In the genomic region with DNA sequence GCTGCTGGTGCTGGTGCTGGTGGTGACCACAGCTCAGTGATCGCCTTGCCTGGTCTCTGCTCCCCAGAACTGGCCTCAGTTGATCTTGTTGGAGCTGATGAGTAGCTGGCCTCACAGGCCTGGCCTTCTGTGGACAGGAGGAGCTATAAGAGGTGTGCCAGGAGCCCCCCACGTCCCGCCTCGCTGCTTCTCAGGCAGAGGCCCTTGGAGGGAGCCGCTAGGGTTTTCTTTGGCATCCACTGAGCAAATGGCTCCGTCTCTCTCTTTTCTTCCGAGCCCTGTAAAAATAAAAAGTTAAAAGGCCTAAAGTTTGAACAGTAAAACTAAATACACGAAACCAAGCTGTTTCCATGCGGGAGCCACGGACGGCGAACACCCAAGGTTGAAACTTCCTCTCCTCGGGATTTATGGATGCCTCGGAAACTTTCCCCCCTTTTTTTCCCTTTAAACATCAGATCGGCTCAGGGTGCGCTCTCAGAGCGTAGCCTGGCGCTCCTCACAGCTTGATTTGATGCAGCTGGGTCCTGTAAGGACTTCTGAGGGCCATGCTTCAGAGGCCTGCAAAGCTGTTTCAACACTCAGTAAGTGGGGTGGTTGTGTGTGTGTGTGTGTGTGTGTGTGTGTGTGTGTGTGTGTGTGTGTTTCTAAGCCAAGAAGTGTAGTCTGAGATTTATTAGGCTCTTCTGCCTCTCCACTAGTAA, we compare ENCODE assay signal across 11 mouse cellular contexts. TPM values are rescaled to one million over a fixed set of nuclear protein-coding genes. Genes with fewer than 3 reads are reported as not detected.
DNase-seq lines count a peak whose midpoint lies in the region; ATAC-seq and TF ChIP-seq lines count a peak whose summit lies in the region.
"Had no signal": no experiment of that assay in that cellular context is flagged by ENCODE, and none has a peak within 500 bp of the region (broad histone marks: within the 10 kb centered on the region; RNA-seq: fewer than 3 reads in every experiment).

No protein-coding gene starts in this region.

- no peak for DNase-seq in heart, adult 9 months (ENCODE audit: low spot score in 2 of 2)
- DNase-seq in kidney, adult 2 months: peak; percentile 53
- DNase-seq in limb, embryonic 14.5 days (ENCODE audit: low spot score): peak; percentile 71
- no peak for DNase-seq in MN1 (ENCODE audit: low spot score)
- no peak for DNase-seq in cerebellum, adult 11 months
- DNase-seq in embryo, embryonic 10 days (ENCODE audit: low spot score): no peak
- DNase-seq: gastrocnemius, postnatal 10 days; right cerebral cortex, adult 18-20 months had no signal

- no peaks in the 10 kb centered on the region for H3K27me3 ChIP-seq in heart, embryonic 14.5 days (ENCODE audit: control insufficient read depth, insufficient read depth, low read length)
- no peaks in the 10 kb centered on the region for H3K27me3 ChIP-seq in embryonic facial prominence, embryonic 13.5 days
- H3K27me3 ChIP-seq in kidney, adult 2 months (replicated peaks; ENCODE audit: control insufficient read depth, insufficient read depth, low read length): no peaks in the 10 kb centered on the region
- no peaks in the 10 kb centered on the region for H3K27me3 ChIP-seq in limb, embryonic 14.5 days (ENCODE audit: control insufficient read depth, insufficient read depth, low read length)
- H3K27me3 ChIP-seq: CH12.LX had no signal

- H3K27ac ChIP-seq in heart, embryonic 14.5 days (replicated peaks in 1 of 2; ENCODE audit: control insufficient read depth in 1 of 2, insufficient read depth in 1 of 2, low read depth in 2 of 2, low read length in 2 of 2): peak overlapping the region; percentile 13 to 64; a peak in 3 of 4 replicates
- peak overlapping the region; percentile 96 for H3K27ac ChIP-seq in embryonic facial prominence, embryonic 13.5 days
- H3K27ac ChIP-seq in kidney, adult 2 months (ENCODE audit: insufficient read depth, low read depth, low read length): no peak overlapping the region
- peak overlapping the region; percentile 88 for H3K27ac ChIP-seq in limb, embryonic 14.5 days (replicated peaks; ENCODE audit: low read depth, low read length)

- no peaks in the 10 kb centered on the region for H3K36me3 ChIP-seq in heart, embryonic 14.5 days (ENCODE audit: control insufficient read depth, insufficient read depth, low read length)
- H3K36me3 ChIP-seq in embryonic facial prominence, embryonic 13.5 days: peaks cover 54% of the 10 kb centered on the region
- no peaks in the 10 kb centered on the region for H3K36me3 ChIP-seq in kidney, adult 2 months (ENCODE audit: control insufficient read depth, insufficient read depth, low read length)
- peaks cover 12% of the 10 kb centered on the region for H3K36me3 ChIP-seq in limb, embryonic 14.5 days (ENCODE audit: control insufficient read depth, insufficient read depth, low read length)

- no peak overlapping the region for H3K4me3 ChIP-seq in heart, embryonic 14.5 days (ENCODE audit: control insufficient read depth in 1 of 2, insufficient read depth in 1 of 2, low read depth in 1 of 2, low read length in 2 of 2)
- H3K4me3 ChIP-seq in embryonic facial prominence, embryonic 13.5 days: no peak overlapping the region
- H3K4me3 ChIP-seq in kidney, adult 2 months (ENCODE audit: insufficient read depth, low read depth, low read length): no peak overlapping the region
- no peak overlapping the region for H3K4me3 ChIP-seq in limb, embryonic 14.5 days (replicated peaks; ENCODE audit: low read length)

- TF ChIP-seq CTCF in kidney, adult 2 months (conservative IDR thresholded peaks at IDR 0.05; ENCODE audit: insufficient read depth, insufficient read length, low read depth, low read length): no peak

- H3K9ac ChIP-seq in heart, embryonic 14.5 days (ENCODE audit: low read length): 0 out of 2 replicates have a peak overlapping the region, but pooled peaks have one; percentile 17
- H3K9ac ChIP-seq in embryonic facial prominence, embryonic 13.5 days: peak overlapping the region; percentile 51; the same call in 1 of the 2 replicates
- peak overlapping the region; percentile 25; the same call in 1 of the 2 replicates for H3K9ac ChIP-seq in limb, embryonic 14.5 days (ENCODE audit: low read depth, low read length, severe bottlenecking)

- peaks cover 8% of the 10 kb centered on the region; the same call in 1 of the 2 replicates for H3K9me3 ChIP-seq in heart, embryonic 14.5 days (ENCODE audit: control insufficient read depth, low read length)
- peaks cover 9% of the 10 kb centered on the region for H3K9me3 ChIP-seq in embryonic facial prominence, embryonic 13.5 days
- peaks cover 6% of the 10 kb centered on the region for H3K9me3 ChIP-seq in limb, embryonic 14.5 days (ENCODE audit: control insufficient read depth, low read length)

- 0 out of 2 replicates have a peak, but pooled peaks have one; percentile 49 for ATAC-seq in heart, embryonic 14.5 days (ENCODE audit: insufficient number of reproducible peaks, insufficient read depth, low FRiP score, low read depth)
- no peak for ATAC-seq in embryonic facial prominence, embryonic 13.5 days (ENCODE audit: insufficient number of reproducible peaks, insufficient read depth, low FRiP score, low TSS enrichment, low read depth)
- ATAC-seq in limb, embryonic 14.5 days (ENCODE audit: low FRiP score, low read depth): peak; percentile 79; the same call in 1 of the 2 replicates

- WGBS in heart, embryonic 14.5 days: 70% methylated on average over 18 of the region's 18 CpGs
- WGBS in embryonic facial prominence, embryonic 13.5 days: 42% methylated on average over 18 of the region's 18 CpGs
- 62% methylated on average over 18 of the region's 18 CpGs for WGBS in kidney, adult 2 months
- 23% methylated on average over 18 of the region's 18 CpGs for WGBS in limb, embryonic 14.5 days

- H3K4me1 ChIP-seq in heart, embryonic 14.5 days (ENCODE audit: control insufficient read depth in 2 of 2, insufficient read depth in 2 of 2, low read length in 2 of 2): peaks cover 16 to 25% of the 10 kb centered on the region in 2 experiments
- peaks cover 46% of the 10 kb centered on the region for H3K4me1 ChIP-seq in embryonic facial prominence, embryonic 13.5 days
- no peaks in the 10 kb centered on the region for H3K4me1 ChIP-seq in kidney, adult 2 months (ENCODE audit: control insufficient read depth, insufficient read depth, low read length)
- peaks cover 31% of the 10 kb centered on the region for H3K4me1 ChIP-seq in limb, embryonic 14.5 days (ENCODE audit: control insufficient read depth, insufficient read depth, low read length)

- TF ChIP-seq POLR2A in kidney, adult 2 months (IDR thresholded peaks at IDR 0.05; ENCODE audit: low read depth, low read length): no peak
- TF ChIP-seq POLR2A in limb, embryonic 14.5 days (IDR thresholded peaks at IDR 0.05; ENCODE audit: borderline replicate concordance, extremely low read depth, insufficient read depth, insufficient read length): no peak

- H3K4me2 ChIP-seq in heart, embryonic 14.5 days (ENCODE audit: low read length): no peak overlapping the region
- H3K4me2 ChIP-seq in embryonic facial prominence, embryonic 13.5 days: peak overlapping the region; percentile 36
- H3K4me2 ChIP-seq in limb, embryonic 14.5 days (replicated peaks; ENCODE audit: low read depth, low read length, severe bottlenecking): peak overlapping the region; percentile 30; the same call in 1 of the 2 replicates

RNA-seq across cellular contexts. Expression of a gene that starts 25.0 kb away (rescaled TPM):
- 13.8 and 15.1 TPM in 2 replicates for polyA plus RNA-seq in heart, embryonic 14.5 days (2014; fragmentation: Nextera tagmentation; extraction: Ambion mirVana)
- 101 and 122 TPM in 2 replicates for polyA plus RNA-seq in embryonic facial prominence, embryonic 13.5 days (2015; fragmentation: Nextera tagmentation; extraction: Ambion mirVana)
- 8.6 and 9.6 TPM in 2 replicates for polyA plus RNA-seq in kidney, adult 2 months (2012; rRNA removed)
- 48.6 and 61.4 TPM in 2 replicates for polyA plus RNA-seq in limb, embryonic 14.5 days (2012; rRNA removed)
- polyA plus RNA-seq in limb, embryonic 14.5 days (2014; fragmentation: Nextera tagmentation; extraction: Ambion mirVana): 53.9 and 66.4 TPM in 2 replicates

Comparison
In these comparisons a context has a peak if more than half of its experiments do, and no peak if none do; other contexts are left out.
1. DNase-seq: peak in kidney, adult 2 months (single experiment) and limb, embryonic 14.5 days (single experiment); none in heart, adult 9 months (0 of 2), MN1 (single experiment), cerebellum, adult 11 months (single experiment) and embryo, embryonic 10 days (single experiment).
2. Peak in every context shown above with its lines, with median percentiles within 50 percentile points of each other: H3K9ac ChIP-seq.